ENCODE assay signal across 10 mouse cellular contexts in genomic region chrX:159650727-159651126, GRCm38 (mm10). TPM values are rescaled to one million over a fixed set of nuclear protein-coding genes. Genes with fewer than 3 reads are reported as not detected.
DNase-seq lines count a peak whose midpoint lies in the region; ATAC-seq lines count a peak whose summit lies in the region.
"Had no signal": no experiment of that assay in that cellular context is flagged by ENCODE, and none has a peak within 500 bp of the region (broad histone marks: within the 10 kb centered on the region; RNA-seq: fewer than 3 reads in every experiment).

No protein-coding gene starts in this region.

- peaks cover 6% of the 10 kb centered on the region for H3K4me1 ChIP-seq in hindbrain, embryonic 12.5 days
- peaks cover 7% of the 10 kb centered on the region for H3K4me1 ChIP-seq in hindbrain, embryonic 13.5 days (replicated peaks)
- H3K4me1 ChIP-seq in midbrain, embryonic 13.5 days (replicated peaks), result 0 out of 2 replicates have a peak, but pooled peaks cover 3% of the 10 kb centered on the region
- 0 out of 2 replicates have a peak, but pooled peaks cover 4% of the 10 kb centered on the region for H3K4me1 ChIP-seq in midbrain, embryonic 15.5 days
- H3K4me1 ChIP-seq in kidney, embryonic 16.5 days (ENCODE audit: insufficient read depth, low read length), result 0 out of 2 replicates have a peak, but pooled peaks cover 7% of the 10 kb centered on the region
- H3K4me1 ChIP-seq: limb, embryonic 15.5 days; stomach, embryonic 15.5 days had no signal

- no peaks in the 10 kb centered on the region for H3K36me3 ChIP-seq in hindbrain, embryonic 12.5 days
- no peaks in the 10 kb centered on the region for H3K36me3 ChIP-seq in hindbrain, embryonic 13.5 days
- no peaks in the 10 kb centered on the region for H3K36me3 ChIP-seq in midbrain, embryonic 13.5 days
- no peaks in the 10 kb centered on the region for H3K36me3 ChIP-seq in midbrain, embryonic 15.5 days (replicated peaks)
- H3K36me3 ChIP-seq in kidney, embryonic 16.5 days (ENCODE audit: insufficient read depth, low read length), result no peaks in the 10 kb centered on the region
- H3K36me3 ChIP-seq: limb, embryonic 15.5 days; stomach, embryonic 15.5 days had no signal

- WGBS in hindbrain, embryonic 12.5 days, result 70% methylated on average over 6 of the region's 6 CpGs
- 62% methylated on average over 6 of the region's 6 CpGs for WGBS in hindbrain, embryonic 13.5 days
- WGBS in midbrain, embryonic 13.5 days, result 76% methylated on average over 6 of the region's 6 CpGs
- 73% methylated on average over 6 of the region's 6 CpGs for WGBS in midbrain, embryonic 15.5 days
- WGBS in kidney, embryonic 16.5 days, result 62% methylated on average over 6 of the region's 6 CpGs

- no peaks in the 10 kb centered on the region for H3K27me3 ChIP-seq in hindbrain, embryonic 12.5 days
- H3K27me3 ChIP-seq in hindbrain, embryonic 13.5 days, result no peaks in the 10 kb centered on the region
- H3K27me3 ChIP-seq in midbrain, embryonic 13.5 days, result no peaks in the 10 kb centered on the region
- H3K27me3 ChIP-seq in midbrain, embryonic 15.5 days (replicated peaks), result no peaks in the 10 kb centered on the region
- H3K27me3 ChIP-seq in kidney, embryonic 16.5 days (ENCODE audit: insufficient read depth, low read length), result no peaks in the 10 kb centered on the region; the same call in 1 of the 2 replicates
- H3K27me3 ChIP-seq: limb, embryonic 15.5 days; stomach, embryonic 15.5 days had no signal

- no peak for DNase-seq in embryo, embryonic 10 days (ENCODE audit: low spot score)
- DNase-seq: adrenal gland, postnatal 10 days had no signal

- peak; percentile 4; the same call in 1 of the 2 replicates for ATAC-seq in hindbrain, embryonic 12.5 days (ENCODE audit: low FRiP score)
- ATAC-seq in hindbrain, embryonic 13.5 days (ENCODE audit: low FRiP score), result no peak
- no peak for ATAC-seq in midbrain, embryonic 13.5 days
- no peak for ATAC-seq in midbrain, embryonic 15.5 days (replicated peaks)
- peak; percentile 60 for ATAC-seq in kidney, embryonic 16.5 days (ENCODE audit: low FRiP score, low TSS enrichment)
- peak; percentile 17; the same call in 1 of the 2 replicates for ATAC-seq in neutrophil, adult 5-6 weeks (ENCODE audit: extremely low read depth, insufficient number of reproducible peaks, low FRiP score, poor library complexity, severe bottlenecking)

- no peak overlapping the region for H3K4me3 ChIP-seq in hindbrain, embryonic 12.5 days
- H3K4me3 ChIP-seq in hindbrain, embryonic 13.5 days, result no peak overlapping the region
- H3K4me3 ChIP-seq in midbrain, embryonic 13.5 days (replicated peaks), result no peak overlapping the region
- H3K4me3 ChIP-seq in midbrain, embryonic 15.5 days, result no peak overlapping the region
- no peak overlapping the region for H3K4me3 ChIP-seq in kidney, embryonic 16.5 days (ENCODE audit: low read length)
- H3K4me3 ChIP-seq: limb, embryonic 15.5 days; stomach, embryonic 15.5 days had no signal

- H3K9me3 ChIP-seq in hindbrain, embryonic 12.5 days (replicated peaks), result no peaks in the 10 kb centered on the region
- no peaks in the 10 kb centered on the region for H3K9me3 ChIP-seq in hindbrain, embryonic 13.5 days
- H3K9me3 ChIP-seq in midbrain, embryonic 13.5 days, result no peaks in the 10 kb centered on the region
- H3K9me3 ChIP-seq in midbrain, embryonic 15.5 days, result no peaks in the 10 kb centered on the region
- H3K9me3 ChIP-seq in kidney, embryonic 16.5 days (ENCODE audit: low read length), result no peaks in the 10 kb centered on the region
- H3K9me3 ChIP-seq: limb, embryonic 15.5 days; stomach, embryonic 15.5 days had no signal

- H3K27ac ChIP-seq in hindbrain, embryonic 12.5 days, result no peak overlapping the region
- no peak overlapping the region for H3K27ac ChIP-seq in hindbrain, embryonic 13.5 days
- no peak overlapping the region for H3K27ac ChIP-seq in midbrain, embryonic 13.5 days
- no peak overlapping the region for H3K27ac ChIP-seq in midbrain, embryonic 15.5 days
- peak overlapping the region; percentile 56 for H3K27ac ChIP-seq in kidney, embryonic 16.5 days (ENCODE audit: low read length)
- H3K27ac ChIP-seq: limb, embryonic 15.5 days; stomach, embryonic 15.5 days had no signal

- no peak overlapping the region for H3K9ac ChIP-seq in hindbrain, embryonic 12.5 days
- no peak overlapping the region for H3K9ac ChIP-seq in hindbrain, embryonic 13.5 days
- H3K9ac ChIP-seq in midbrain, embryonic 13.5 days (replicated peaks), result no peak overlapping the region
- no peak overlapping the region for H3K9ac ChIP-seq in midbrain, embryonic 15.5 days
- no peak overlapping the region for H3K9ac ChIP-seq in kidney, embryonic 16.5 days (replicated peaks; ENCODE audit: low read length)
- H3K9ac ChIP-seq: limb, embryonic 15.5 days; stomach, embryonic 15.5 days had no signal

- H3K4me2 ChIP-seq in hindbrain, embryonic 12.5 days (replicated peaks), result 0 out of 2 replicates have a peak overlapping the region, but pooled peaks have one; percentile 21
- no peak overlapping the region for H3K4me2 ChIP-seq in hindbrain, embryonic 13.5 days
- 0 out of 2 replicates have a peak overlapping the region, but pooled peaks have one; percentile 11 for H3K4me2 ChIP-seq in midbrain, embryonic 13.5 days (replicated peaks)
- H3K4me2 ChIP-seq in midbrain, embryonic 15.5 days, result no peak overlapping the region
- peak overlapping the region; percentile 31; the same call in 1 of the 2 replicates for H3K4me2 ChIP-seq in kidney, embryonic 16.5 days (replicated peaks; ENCODE audit: low read depth, low read length)
- H3K4me2 ChIP-seq: limb, embryonic 15.5 days; stomach, embryonic 15.5 days had no signal

RNA-seq across cellular contexts. Expression of gene Sh3kbp1, which starts 23.7 kb away (rescaled TPM):
- polyA plus RNA-seq in hindbrain, embryonic 12.5 days (2016; fragmentation: Nextera tagmentation; extraction: Ambion mirVana), result 45.7 and 50.3 TPM in 2 replicates
- 45.4 and 46.4 TPM in 2 replicates for polyA plus RNA-seq in hindbrain, embryonic 13.5 days (2015; fragmentation: Nextera tagmentation; extraction: Ambion mirVana)
- polyA plus RNA-seq in midbrain, embryonic 13.5 days (2015; fragmentation: Nextera tagmentation; extraction: Ambion mirVana), result 37.6 and 39.3 TPM in 2 replicates
- polyA plus RNA-seq in midbrain, embryonic 15.5 days (2015; fragmentation: Nextera tagmentation; extraction: Ambion mirVana), result 44.5 TPM in 2 replicates
- polyA plus RNA-seq in kidney, embryonic 16.5 days (2015; fragmentation: Nextera tagmentation; extraction: Ambion mirVana), result 39.0 and 41.4 TPM in 2 replicates
- 188 and 190 TPM in 2 replicates for total RNA-seq in neutrophil, adult 5-6 weeks (2017)

Comparison
In these comparisons a context has a peak if more than half of its experiments do, and no peak if none do; other contexts are left out.
1. ATAC-seq: peak in hindbrain, embryonic 12.5 days (single experiment), kidney, embryonic 16.5 days (single experiment) and neutrophil, adult 5-6 weeks (single experiment); none in hindbrain, embryonic 13.5 days (single experiment), midbrain, embryonic 13.5 days (single experiment) and midbrain, embryonic 15.5 days (single experiment).
2. H3K4me2 ChIP-seq: peak in hindbrain, embryonic 12.5 days (single experiment), midbrain, embryonic 13.5 days (single experiment) and kidney, embryonic 16.5 days (single experiment); none in hindbrain, embryonic 13.5 days (single experiment) and midbrain, embryonic 15.5 days (single experiment).